Mouse (Mus musculus) lung, postnatal 0 days (tissue): ENCODE data around the gene 1700069L16Rik.
A peak's percentile ranks its signal among the peaks of the same experiment; 100 is the strongest.

Experiments
- CTCF ChIP-seq: IDR thresholded peaks from 2 replicates; pipeline ENCODE4 v1.5.1; 2016; ENCODE audit warnings: antibody characterized with exemption, mild to moderate bottlenecking
- EP300 ChIP-seq: IDR thresholded peaks from 2 replicates; pipeline ENCODE4 v1.6.1; 2016; ENCODE audit warnings: antibody characterized with exemption, mild to moderate bottlenecking, control low read depth

DNA sequence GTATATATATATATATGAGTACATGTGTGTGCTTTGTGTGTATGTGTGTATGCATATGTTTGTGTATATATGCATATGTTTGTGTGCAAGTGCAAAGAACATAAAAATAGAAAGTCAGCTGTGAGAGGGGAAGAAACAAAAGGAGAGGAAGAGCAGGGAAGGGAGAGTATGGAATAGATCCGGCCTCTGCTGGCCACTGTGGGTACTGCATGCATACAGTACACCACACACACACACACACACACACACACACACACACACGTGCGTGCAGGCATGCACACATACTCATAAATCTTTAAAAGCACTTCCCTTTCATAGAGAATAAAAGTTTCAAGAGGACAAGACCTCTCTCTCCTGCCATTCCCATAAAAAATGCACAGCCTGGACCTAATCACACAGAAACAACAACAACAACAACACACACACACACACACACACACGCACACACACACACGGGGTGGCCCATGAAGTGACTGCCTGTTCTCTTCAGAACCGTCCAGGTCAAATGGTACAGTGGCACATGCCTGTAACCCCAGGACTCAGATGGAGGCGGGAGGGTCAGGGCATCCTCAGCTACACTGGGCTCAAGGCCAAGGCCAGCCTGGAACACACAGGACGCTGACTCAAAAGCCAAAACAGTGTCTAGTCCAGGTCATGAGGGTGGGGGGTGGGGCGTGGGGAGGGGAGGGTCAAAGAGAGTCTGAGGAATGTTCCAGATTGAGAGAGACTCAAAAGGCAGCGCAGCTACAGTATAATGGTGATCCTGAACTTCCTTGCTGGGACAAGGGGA is 2.2 kb downstream of the 1700069L16Rik start:
- TF ChIP-seq CTCF (peak; percentile 43), EP300 (no peak)
